Mouse (Mus musculus): ENCODE measurements around the gene Stag1. TPM values are rescaled to one million over a fixed set of nuclear protein-coding genes. Genes with fewer than 3 reads are reported as not detected.

The Stag1 gene
- total RNA-seq (2022): 10 to 100 TPM; 19.2 to 22.6 (median 20.8) TPM

GRCm38 (mm10) chr9:100597546-100597945 lies at the start of gene Stag1:
Stag1 (plus strand) TSS chr9:100597798.
- DNase-seq (ENCODE audit: low spot score in 2 of 2): no peak

GRCm38 (mm10) chr9:100548313-100548712 lies 49.3 kb upstream of the Stag1 start:
- DNase-seq (ENCODE audit: low spot score in 2 of 2): no peak

GRCm38 (mm10) chr9:100555686-100556085 lies 41.9 kb upstream of the Stag1 start:
- no peak for DNase-seq (ENCODE audit: low spot score in 2 of 2)

GRCm38 (mm10) chr9:100558023-100558573 lies 39.5 kb upstream of the Stag1 start:
- DNase-seq (ENCODE audit: low spot score in 2 of 2): no peak

- DNase-seq (ENCODE audit: low spot score in 2 of 2): no peak
These were observed 38.6 kb upstream of the Stag1 start for GRCm38 (mm10) chr9:100558991-100559390.

- no peak for DNase-seq (ENCODE audit: low spot score in 2 of 2)
These were observed 37.2 kb upstream of the Stag1 start for GRCm38 (mm10) chr9:100560251-100560890.

- DNase-seq (ENCODE audit: low spot score in 2 of 2): peak in 1 of 2 experiments; percentile 4
These were observed 27.6 kb upstream of the Stag1 start for GRCm38 (mm10) chr9:100569798-100570625.

GRCm38 (mm10) chr9:100570626-100571233 lies 26.9 kb upstream of the Stag1 start, which contains the start of gene Slc35g2:
Slc35g2 (minus strand) TSS chr9:100571090.
- DNase-seq (ENCODE audit: low spot score in 2 of 2): no peak

- DNase-seq (ENCODE audit: low spot score in 2 of 2): no peak
These were observed 26.1 kb upstream of the Stag1 start for GRCm38 (mm10) chr9:100571511-100571910.

GRCm38 (mm10) chr9:100573300-100573699 lies 24.3 kb upstream of the Stag1 start:
- DNase-seq (ENCODE audit: low spot score in 2 of 2): no peak

GRCm38 (mm10) chr9:100573942-100574341 lies 23.7 kb upstream of the Stag1 start:
- no peak for DNase-seq (ENCODE audit: low spot score in 2 of 2)

- no peak for DNase-seq (ENCODE audit: low spot score in 2 of 2)
These were observed 17.3 kb upstream of the Stag1 start for GRCm38 (mm10) chr9:100580196-100580740.

GRCm38 (mm10) chr9:100581543-100582492 lies 15.8 kb upstream of the Stag1 start:
- DNase-seq (ENCODE audit: low spot score in 2 of 2): no peak

- no peak for DNase-seq (ENCODE audit: low spot score in 2 of 2)
These were observed 14.6 kb upstream of the Stag1 start for GRCm38 (mm10) chr9:100582883-100583575.

GRCm38 (mm10) chr9:100584031-100584430 lies 13.6 kb upstream of the Stag1 start:
- DNase-seq (ENCODE audit: low spot score in 2 of 2): no peak

- DNase-seq (ENCODE audit: low spot score in 2 of 2): no peak
These were observed 7.1 kb upstream of the Stag1 start for GRCm38 (mm10) chr9:100590462-100590861.

GRCm38 (mm10) chr9:100596317-100596716 lies 1.3 kb upstream of the Stag1 start:
- no peak for DNase-seq (ENCODE audit: low spot score in 2 of 2)

- no peak for DNase-seq (ENCODE audit: low spot score in 2 of 2)
These were observed 2.2 kb downstream of the Stag1 start for GRCm38 (mm10) chr9:100599761-100600328.

GRCm38 (mm10) chr9:100602130-100602529 lies 4.5 kb downstream of the Stag1 start:
- no peak for DNase-seq (ENCODE audit: low spot score in 2 of 2)

All from gastrocnemius, adult 8-10 months (tissue).